Comparison of ENCODE assay signal across 8 mouse cellular contexts in the genomic region with DNA sequence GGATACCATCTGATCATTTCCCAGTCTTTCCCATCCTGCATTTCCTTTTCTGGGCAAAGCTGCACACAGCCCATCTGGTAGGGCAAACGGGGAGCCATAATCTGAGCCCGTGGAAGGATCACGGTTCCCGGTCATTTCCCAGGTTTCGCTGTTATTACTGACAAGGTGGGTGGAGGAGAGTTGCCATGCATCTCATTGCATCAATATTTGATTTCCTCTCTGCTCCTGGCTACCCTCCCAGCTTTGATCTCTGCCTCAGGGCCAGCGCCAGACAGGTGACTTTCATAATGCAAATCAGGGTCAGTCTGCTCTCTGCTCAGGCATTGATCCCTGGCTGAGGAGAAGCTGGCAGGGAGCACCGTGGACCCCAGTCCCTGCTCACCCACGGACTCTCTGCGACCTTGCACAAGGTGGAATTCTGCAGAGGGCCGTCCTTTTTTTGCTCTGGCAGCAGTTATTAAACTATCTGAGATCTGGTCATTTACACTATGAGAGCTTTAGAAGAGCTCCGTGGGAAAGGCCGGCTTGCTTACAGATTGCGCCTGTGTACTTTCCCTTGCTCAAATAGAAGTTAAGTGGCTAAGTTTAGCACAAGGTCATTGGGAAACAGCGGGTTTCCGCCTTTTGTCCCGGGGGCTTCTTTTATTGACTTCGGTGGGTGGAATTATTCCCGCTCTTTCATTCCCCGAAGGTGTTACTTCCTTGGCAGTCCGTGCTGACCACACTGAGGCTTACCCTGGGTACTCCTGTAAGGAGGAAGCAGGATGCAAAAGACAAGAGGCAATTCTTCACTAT.
DNase-seq lines count a peak whose midpoint lies in the region; ATAC-seq and TF ChIP-seq lines count a peak whose summit lies in the region.

No protein-coding gene starts in this region.

- DNase-seq in heart, postnatal 10 days: no peak
- DNase-seq in liver, adult 2 months (ENCODE audit: extremely low read depth, low read depth, low spot score): peak; percentile 93
- DNase-seq in frontal cortex, postnatal 10 days (ENCODE audit: low spot score in 2 of 2): no peak
- DNase-seq in layer of hippocampus, adult 11-12 months (ENCODE audit: low spot score): no peak

- 32% methylated on average over 20 of the region's 20 CpGs for WGBS in heart, embryonic 15.5 days
- WGBS in embryonic facial prominence, embryonic 13.5 days: 36% methylated on average over 20 of the region's 20 CpGs
- WGBS in liver, adult 2 months: 8% methylated on average over 20 of the region's 20 CpGs
- 23% methylated on average over 20 of the region's 20 CpGs for WGBS in neural tube, embryonic 13.5 days

- peak overlapping the region; percentile 49 for H3K4me2 ChIP-seq in heart, embryonic 15.5 days
- 0 out of 2 replicates have a peak overlapping the region, but pooled peaks have one; percentile 20 for H3K4me2 ChIP-seq in embryonic facial prominence, embryonic 13.5 days
- H3K4me2 ChIP-seq in neural tube, embryonic 13.5 days: peak overlapping the region; percentile 26; the same call in 1 of the 2 replicates

- H3K79me2 ChIP-seq in liver, adult 2 months (ENCODE audit: control insufficient read depth, insufficient read depth, low read length): no peaks in the 10 kb centered on the region

- H3K9ac ChIP-seq in heart, embryonic 15.5 days: 0 out of 2 replicates have a peak overlapping the region, but pooled peaks have one; percentile 1
- H3K9ac ChIP-seq in embryonic facial prominence, embryonic 13.5 days: no peak overlapping the region
- H3K9ac ChIP-seq in liver, adult 2 months (ENCODE audit: low read depth, low read length): no peak overlapping the region
- H3K9ac ChIP-seq in neural tube, embryonic 13.5 days: no peak overlapping the region

- intact Hi-C loops in heart, postnatal 10 days (cut with DNase I): no loop called here

- TF ChIP-seq CTCF in liver, adult 2 months (IDR thresholded peaks at IDR 0.05; ENCODE audit: low read depth, low read length): no peak

- H3K9me3 ChIP-seq in heart, embryonic 15.5 days (replicated peaks): no peaks in the 10 kb centered on the region
- H3K9me3 ChIP-seq in embryonic facial prominence, embryonic 13.5 days: no peaks in the 10 kb centered on the region
- H3K9me3 ChIP-seq in neural tube, embryonic 13.5 days: no peaks in the 10 kb centered on the region

- no peak for TF ChIP-seq POLR2A in liver, adult 2 months (IDR thresholded peaks at IDR 0.05; ENCODE audit: extremely low read depth, insufficient read depth, low read length)

- H3K4me3 ChIP-seq in heart, embryonic 15.5 days: peak overlapping the region; percentile 3
- H3K4me3 ChIP-seq in embryonic facial prominence, embryonic 13.5 days: no peak overlapping the region
- peak overlapping the region; percentile 6; the same call in 1 of the 2 replicates for H3K4me3 ChIP-seq in liver, adult 2 months (ENCODE audit: insufficient read depth, low read depth, low read length)
- no peak overlapping the region for H3K4me3 ChIP-seq in neural tube, embryonic 13.5 days

- H3K27ac ChIP-seq in heart, embryonic 15.5 days: no peak overlapping the region
- H3K27ac ChIP-seq in embryonic facial prominence, embryonic 13.5 days: no peak overlapping the region
- no peak overlapping the region for H3K27ac ChIP-seq in liver, adult 2 months (replicated peaks; ENCODE audit: insufficient read depth, low read depth, low read length)
- H3K27ac ChIP-seq in neural tube, embryonic 13.5 days (replicated peaks): 0 out of 2 replicates have a peak overlapping the region, but pooled peaks have one; percentile 18

- H3K36me3 ChIP-seq in heart, embryonic 15.5 days: no peaks in the 10 kb centered on the region
- H3K36me3 ChIP-seq in embryonic facial prominence, embryonic 13.5 days: no peaks in the 10 kb centered on the region
- H3K36me3 ChIP-seq in liver, adult 2 months (ENCODE audit: control insufficient read depth, insufficient read depth, low read length): no peaks in the 10 kb centered on the region
- H3K36me3 ChIP-seq in neural tube, embryonic 13.5 days: no peaks in the 10 kb centered on the region

- H3K4me1 ChIP-seq in heart, embryonic 15.5 days (replicated peaks): peaks cover 20% of the 10 kb centered on the region
- peaks cover 27% of the 10 kb centered on the region for H3K4me1 ChIP-seq in embryonic facial prominence, embryonic 13.5 days
- H3K4me1 ChIP-seq in liver, adult 2 months (ENCODE audit: control insufficient read depth, insufficient read depth, low read length): peaks cover 9% of the 10 kb centered on the region
- peaks cover 17% of the 10 kb centered on the region for H3K4me1 ChIP-seq in neural tube, embryonic 13.5 days (replicated peaks)

- no peaks in the 10 kb centered on the region for H3K27me3 ChIP-seq in heart, embryonic 15.5 days
- H3K27me3 ChIP-seq in embryonic facial prominence, embryonic 13.5 days: peaks cover 46% of the 10 kb centered on the region
- H3K27me3 ChIP-seq in liver, adult 2 months (ENCODE audit: control insufficient read depth, insufficient read depth, low read length): no peaks in the 10 kb centered on the region
- 0 out of 2 replicates have a peak, but pooled peaks cover 4% of the 10 kb centered on the region for H3K27me3 ChIP-seq in neural tube, embryonic 13.5 days

- no peak for ATAC-seq in heart, embryonic 15.5 days (replicated peaks; ENCODE audit: insufficient number of reproducible peaks, insufficient read depth, low FRiP score, low read depth)
- no peak for ATAC-seq in embryonic facial prominence, embryonic 13.5 days (ENCODE audit: insufficient number of reproducible peaks, insufficient read depth, low FRiP score, low TSS enrichment, low read depth)
- ATAC-seq in neural tube, embryonic 13.5 days (ENCODE audit: low read depth): no peak
- ATAC-seq in CD4-positive, CD25-positive, alpha-beta regulatory T cell, adult 4 months: no peak

Comparison
In these comparisons a context has a peak if more than half of its experiments do, and no peak if none do; other contexts are left out.
1. H3K4me3 ChIP-seq: peak in heart, embryonic 15.5 days (single experiment) and liver, adult 2 months (single experiment); none in embryonic facial prominence, embryonic 13.5 days (single experiment) and neural tube, embryonic 13.5 days (single experiment).
2. Peak in every context shown above with its lines, with median percentiles within 50 percentile points of each other: H3K4me2 ChIP-seq.